Mouse (Mus musculus) forebrain, embryonic 16.5 days (tissue): ENCODE measurements around the gene Rtn4rl1. TPM values are rescaled to one million over a fixed set of nuclear protein-coding genes. Genes with fewer than 3 reads are reported as not detected.

Experiments used
- ATAC-seq: fragments of 200-750 bp; cut with Nextera tagmentation; 2 replicates; pipeline ENCODE4 v1.8.0; 2017; ENCODE audit warnings: mild to moderate bottlenecking, moderate library complexity
- H3K27ac ChIP-seq: fragments of 300-500 bp; sonication (generic); 2 replicates; pipeline ENCODE4 v1.5.1; 2014; ENCODE audit warnings: low read length, control low read depth
- H3K27me3 ChIP-seq: fragments of 300-500 bp; sonication (generic); replicated peaks from 2 replicates; pipeline ENCODE4 v1.6.1; 2014; ENCODE audit warnings: low read length; ENCODE audit not compliant: control insufficient read depth, insufficient read depth
- H3K36me3 ChIP-seq: fragments of 300-500 bp; sonication (generic); 2 replicates; pipeline ENCODE4 v1.6.1; 2014; ENCODE audit not compliant: control insufficient read depth, insufficient read depth
- H3K4me1 ChIP-seq: fragments of 300-500 bp; sonication (generic); replicated peaks from 2 replicates; pipeline ENCODE4 v1.6.1; 2014; ENCODE audit warnings: low read length; ENCODE audit not compliant: control insufficient read depth, insufficient read depth
- H3K4me2 ChIP-seq: fragments of 300-500 bp; sonication (generic); 2 replicates; pipeline ENCODE4 v1.6.1; 2014; ENCODE audit warnings: mild to moderate bottlenecking, low read length, control low read depth
- H3K4me3 ChIP-seq: fragments of 300-500 bp; sonication (generic); replicated peaks from 2 replicates; pipeline ENCODE4 v1.5.1; 2014; ENCODE audit warnings: mild to moderate bottlenecking, low read length, control low read depth
- H3K9ac ChIP-seq: fragments of 300-500 bp; sonication (generic); replicated peaks from 2 replicates; pipeline ENCODE4 v1.6.1; 2014; ENCODE audit warnings: low read depth, low read length, control low read depth
- H3K9me3 ChIP-seq: fragments of 300-500 bp; sonication (generic); 2 replicates; pipeline ENCODE4 v1.6.1; 2016; ENCODE audit warnings: low read length; ENCODE audit not compliant: control insufficient read depth
- WGBS: fragments of 180-500 bp; shearing (Covaris S2); extraction: QIAGEN DNeasy Blood & Tissue Kit; methylation state at CpG from one replicate; pipeline ENCODE4 v1.1.7; 2014; 5-methylcytosine and 5-hydroxymethylcytosine counted together
- polyA plus RNA-seq: library from polyadenylated mRNA; unstranded; fragments of >200 nt; fragmentation: Nextera tagmentation; extraction: Ambion mirVana; gene quantifications from 2 replicates; pipeline ENCODE4 v1.2.1, GENCODE M21; 2015

Rtn4rl1 gene
- polyA plus RNA-seq, 1 experiment from 2014 or later, result 6.3 TPM

- Histone ChIP-seq H3K27me3 (no peaks in the 10 kb centered on the region), H3K27ac (no peak overlapping the region), H3K4me2 (no peak overlapping the region), H3K36me3 (peaks cover 2% of the 10 kb centered on the region; the same call in 1 of the 2 replicates), H3K9me3 (no peaks in the 10 kb centered on the region), H3K4me1 (no peaks in the 10 kb centered on the region), H3K4me3 (no peak overlapping the region), H3K9ac (no peak overlapping the region)
- 85% methylated on average over 6 of the region's 6 CpGs for WGBS
- no peak for ATAC-seq
Observed at GRCm38 (mm10) chr11:75155985-75156384, 37.6 kb upstream of the Rtn4rl1 start.

GRCm38 (mm10) chr11:75156416-75156815 lies 37.2 kb upstream of the Rtn4rl1 start:
- H3K36me3 ChIP-seq, result peaks cover 2% of the 10 kb centered on the region; the same call in 1 of the 2 replicates
- no peak overlapping the region for H3K4me2 ChIP-seq
- H3K27me3 ChIP-seq, result no peaks in the 10 kb centered on the region
- no peak overlapping the region for H3K9ac ChIP-seq
- no peak overlapping the region for H3K4me3 ChIP-seq
- no peaks in the 10 kb centered on the region for H3K9me3 ChIP-seq
- no peak for ATAC-seq
- no peak overlapping the region for H3K27ac ChIP-seq
- 73% methylated on average over 5 of the region's 5 CpGs for WGBS
- H3K4me1 ChIP-seq, result no peaks in the 10 kb centered on the region

GRCm38 (mm10) chr11:75157037-75157436 lies 36.5 kb upstream of the Rtn4rl1 start:
- Histone ChIP-seq H3K4me1 (no peaks in the 10 kb centered on the region), H3K4me3 (no peak overlapping the region), H3K9ac (no peak overlapping the region), H3K4me2 (no peak overlapping the region), H3K27ac (no peak overlapping the region), H3K9me3 (no peaks in the 10 kb centered on the region), H3K36me3 (peaks cover 2% of the 10 kb centered on the region; the same call in 1 of the 2 replicates), H3K27me3 (no peaks in the 10 kb centered on the region)
- no peak for ATAC-seq
- 45% methylated on average over 4 of the region's 4 CpGs for WGBS

- no peaks in the 10 kb centered on the region for H3K4me1 ChIP-seq
- H3K27me3 ChIP-seq, result no peaks in the 10 kb centered on the region
- H3K27ac ChIP-seq, result no peak overlapping the region
- no peak overlapping the region for H3K9ac ChIP-seq
- no peak for ATAC-seq
- peaks cover 3% of the 10 kb centered on the region; the same call in 1 of the 2 replicates for H3K36me3 ChIP-seq
- WGBS, result 75% methylated on average over 2 of the region's 2 CpGs
- H3K4me3 ChIP-seq, result no peak overlapping the region
- no peak overlapping the region for H3K4me2 ChIP-seq
- no peaks in the 10 kb centered on the region for H3K9me3 ChIP-seq
Observed at GRCm38 (mm10) chr11:75157901-75158300, 35.7 kb upstream of the Rtn4rl1 start.

- no peaks in the 10 kb centered on the region for H3K9me3 ChIP-seq
- H3K27ac ChIP-seq, result no peak overlapping the region
- H3K4me3 ChIP-seq, result no peak overlapping the region
- ATAC-seq, result no peak
- H3K27me3 ChIP-seq, result peaks cover 3% of the 10 kb centered on the region; the same call in 1 of the 2 replicates
- peaks cover 5% of the 10 kb centered on the region; the same call in 1 of the 2 replicates for H3K36me3 ChIP-seq
- H3K9ac ChIP-seq, result no peak overlapping the region
- 94% methylated on average over 14 of the region's 14 CpGs for WGBS
- no peak overlapping the region for H3K4me2 ChIP-seq
- H3K4me1 ChIP-seq, result no peaks in the 10 kb centered on the region
Observed at GRCm38 (mm10) chr11:75158432-75158831, 35.2 kb upstream of the Rtn4rl1 start.

- Histone ChIP-seq H3K27ac (no peak overlapping the region), H3K4me2 (no peak overlapping the region), H3K4me3 (no peak overlapping the region), H3K36me3 (peaks cover 5% of the 10 kb centered on the region; the same call in 1 of the 2 replicates), H3K4me1 (no peaks in the 10 kb centered on the region), H3K9me3 (no peaks in the 10 kb centered on the region), H3K27me3 (peaks cover 13% of the 10 kb centered on the region), H3K9ac (no peak overlapping the region)
- WGBS, result 70% methylated on average over 2 of the region's 2 CpGs
- no peak for ATAC-seq
Observed at GRCm38 (mm10) chr11:75159564-75159963, 34.0 kb upstream of the Rtn4rl1 start.

- H3K9ac ChIP-seq, result no peak overlapping the region
- no peak for ATAC-seq
- H3K4me3 ChIP-seq, result no peak overlapping the region
- no peaks in the 10 kb centered on the region; the same call in 1 of the 2 replicates for H3K9me3 ChIP-seq
- WGBS, result 76% methylated on average over 7 of the region's 7 CpGs
- H3K27ac ChIP-seq, result no peak overlapping the region
- peaks cover 5% of the 10 kb centered on the region; the same call in 1 of the 2 replicates for H3K36me3 ChIP-seq
- H3K4me1 ChIP-seq, result peaks cover 7% of the 10 kb centered on the region
- H3K4me2 ChIP-seq, result no peak overlapping the region
- peaks cover 26% of the 10 kb centered on the region for H3K27me3 ChIP-seq
Observed at GRCm38 (mm10) chr11:75160954-75161353, 32.6 kb upstream of the Rtn4rl1 start.

- WGBS, result 70% methylated on average over 4 of the region's 4 CpGs
Observed at GRCm38 (mm10) chr11:75161417-75162008, 32.1 kb upstream of the Rtn4rl1 start.

GRCm38 (mm10) chr11:75162591-75163080 lies 30.9 kb upstream of the Rtn4rl1 start:
- ATAC-seq, result no peak
- Histone ChIP-seq H3K9ac (no peak overlapping the region), H3K4me2 (no peak overlapping the region), H3K9me3 (no peaks in the 10 kb centered on the region; the same call in 1 of the 2 replicates), H3K4me3 (no peak overlapping the region), H3K27ac (no peak overlapping the region), H3K36me3 (peaks cover 5% of the 10 kb centered on the region; the same call in 1 of the 2 replicates), H3K4me1 (peaks cover 22% of the 10 kb centered on the region), H3K27me3 (peaks cover 41% of the 10 kb centered on the region)
- 92% methylated on average over 12 of the region's 12 CpGs for WGBS

More at GRCm38 (mm10) chr11:75161417-75162008, 32.1 kb upstream of the Rtn4rl1 start:
- H3K4me2 ChIP-seq, result no peak overlapping the region
- peaks cover 32% of the 10 kb centered on the region for H3K27me3 ChIP-seq
- H3K4me3 ChIP-seq, result no peak overlapping the region
- H3K36me3 ChIP-seq, result peaks cover 5% of the 10 kb centered on the region; the same call in 1 of the 2 replicates
- H3K9me3 ChIP-seq, result no peaks in the 10 kb centered on the region; the same call in 1 of the 2 replicates
- no peak for ATAC-seq
- H3K9ac ChIP-seq, result no peak overlapping the region
- no peak overlapping the region for H3K27ac ChIP-seq
- H3K4me1 ChIP-seq, result peaks cover 12% of the 10 kb centered on the region
